Mouse (Mus musculus) ovary, postnatal 10 days (tissue): Measurements from ENCODE around the gene Olfr1416.

Experiments
- DNase-seq: peaks from one replicate; pipeline ENCODE4 v3.0.0; 2022; ENCODE audit warnings: low spot score

Gene Olfr1416

DNA sequence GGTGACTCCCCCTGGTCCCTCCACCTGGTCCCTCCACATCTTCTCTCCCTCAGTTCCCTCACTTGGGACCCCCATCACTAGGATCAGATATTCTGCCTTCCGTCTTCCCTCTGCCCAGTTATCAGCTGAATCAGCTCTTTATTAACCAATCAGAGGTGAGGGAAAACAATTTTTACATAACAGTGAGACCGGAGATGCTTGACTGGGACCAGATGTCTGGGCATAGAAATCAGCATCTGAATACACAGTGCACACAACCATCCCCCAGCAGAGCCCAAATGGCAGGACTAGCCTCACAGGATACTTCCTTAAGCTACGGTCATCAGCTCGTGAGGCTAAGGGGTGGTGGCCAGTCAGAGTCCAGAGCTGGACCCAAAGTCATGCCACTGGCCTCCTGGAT is 52.8 kb downstream of the Olfr1416 start:
- DNase-seq: no peak

- no peak for DNase-seq
Measured at GRCm38 (mm10) chr1:92431420-92431819, 53.5 kb downstream of the Olfr1416 start.

DNA sequence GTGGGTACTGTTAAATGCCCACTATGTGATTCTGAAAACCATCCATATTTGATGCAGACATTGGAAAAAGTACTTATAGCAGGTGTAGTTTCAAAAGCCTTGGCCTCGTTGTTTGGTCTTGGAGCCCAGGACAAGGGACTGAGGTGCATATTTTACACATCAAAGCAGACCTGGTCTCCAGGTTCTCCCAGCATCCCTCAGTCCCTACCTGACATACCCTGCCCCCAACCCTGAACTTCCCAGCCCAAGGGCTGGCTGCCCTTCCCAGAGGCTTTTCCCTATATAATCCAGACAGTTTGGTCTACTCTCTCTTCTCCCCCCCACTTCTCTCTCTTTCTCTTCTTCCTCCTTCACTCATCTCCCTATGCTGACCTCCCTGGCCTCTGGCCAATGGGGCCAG is 53.9 kb downstream of the Olfr1416 start:
- no peak for DNase-seq
